Mouse (Mus musculus) embryonic facial prominence, embryonic 11.5 days (tissue): ENCODE results near the gene Lonp2. TPM values are rescaled to one million over a fixed set of nuclear protein-coding genes. Genes with fewer than 3 reads are reported as not detected.

Experiments
- ATAC-seq: fragments of 200-750 bp; cut with Nextera tagmentation; replicated peaks from 2 replicates; pipeline ENCODE4 v1.8.0; 2017; ENCODE audit warnings: low read depth; ENCODE audit not compliant: insufficient number of reproducible peaks, low FRiP score, low TSS enrichment
- DNase-seq: peaks from one replicate; pipeline ENCODE4 v3.0.0-alpha.2; 2015; ENCODE audit warnings: low spot score
- H3K27ac ChIP-seq: fragments of 300-500 bp; sonication (generic); replicated peaks from 2 replicates; pipeline ENCODE4 v1.5.1; 2014; ENCODE audit warnings: mild to moderate bottlenecking, low read depth, low read length, control low read depth
- H3K27me3 ChIP-seq: fragments of 300-500 bp; sonication (generic); 2 replicates; pipeline ENCODE4 v1.6.1; 2014; ENCODE audit warnings: mild to moderate bottlenecking, low read length, moderate library complexity, mixed read lengths; ENCODE audit not compliant: control insufficient read depth, insufficient read depth
- H3K36me3 ChIP-seq: fragments of 300-500 bp; sonication (generic); replicated peaks from 2 replicates; pipeline ENCODE4 v1.6.1; 2014; ENCODE audit warnings: low read depth, mild to moderate bottlenecking, low read length, moderate library complexity, mixed read lengths; ENCODE audit not compliant: control insufficient read depth, insufficient read depth
- H3K4me1 ChIP-seq: fragments of 300-500 bp; sonication (generic); 2 replicates; pipeline ENCODE4 v1.6.1; 2014; ENCODE audit warnings: low read length, mixed read lengths; ENCODE audit not compliant: control insufficient read depth, insufficient read depth
- H3K4me2 ChIP-seq: fragments of 300-500 bp; sonication (generic); 2 replicates; pipeline ENCODE4 v1.6.1; 2014; ENCODE audit warnings: low read depth, mild to moderate bottlenecking, control low read depth, low read length, moderate library complexity
- H3K4me3 ChIP-seq: fragments of 300-500 bp; sonication (generic); 2 replicates; pipeline ENCODE4 v1.5.1; 2014; ENCODE audit warnings: low read depth, low read length, control low read depth
- H3K9ac ChIP-seq: fragments of 300-500 bp; sonication (generic); replicated peaks from 2 replicates; pipeline ENCODE4 v1.6.1; 2014; ENCODE audit warnings: mild to moderate bottlenecking, control low read depth, low read length
- H3K9me3 ChIP-seq: fragments of 300-500 bp; sonication (generic); replicated peaks from 2 replicates; pipeline ENCODE4 v1.6.1; 2016; ENCODE audit warnings: mild to moderate bottlenecking, low read length, inconsistent platforms, mixed read lengths; ENCODE audit not compliant: control insufficient read depth
- WGBS: fragments of 180-500 bp; shearing (Covaris S2); extraction: QIAGEN DNeasy Blood & Tissue Kit; methylation state at CpG from one replicate; pipeline ENCODE4 v1.1.7; 2014; 5-methylcytosine and 5-hydroxymethylcytosine counted together
- polyA plus RNA-seq: library from polyadenylated mRNA; unstranded; fragments of >200 nt; fragmentation: Nextera tagmentation; extraction: Ambion mirVana; gene quantifications from 2 replicates; pipeline ENCODE4 v1.2.1, GENCODE M21; 2014

Lonp2 gene
- polyA plus RNA-seq, result 67.0 and 67.3 TPM in 2 replicates

GRCm38 (mm10) chr8:86623911-86624731 is at the start of gene Lonp2:
Lonp2 (plus strand) TSS chr8:86624043.
- WGBS, result under 1% methylated on average over 59 of the region's 62 CpGs
- peak within 1 kb of the TSS; percentile 81 for H3K4me2 ChIP-seq
- no peaks in the 10 kb centered on the region for H3K9me3 ChIP-seq
- no peak within 1 kb of the TSS; the same call in 1 of the 2 replicates for H3K27ac ChIP-seq
- H3K9ac ChIP-seq, result peak within 1 kb of the TSS; percentile 67
- H3K27me3 ChIP-seq, result no peaks in the 10 kb centered on the region
- peak; percentile 97 for DNase-seq
- H3K4me1 ChIP-seq, result peaks cover 3% of the 10 kb centered on the region; the same call in 1 of the 2 replicates
- peak; percentile 98 for ATAC-seq
- no peaks in the 10 kb centered on the region for H3K36me3 ChIP-seq
- peak within 1 kb of the TSS; percentile 87 for H3K4me3 ChIP-seq

- 77% methylated on average over 8 of the region's 8 CpGs for whole genome bisulfite sequencing
- no peak for DNase-seq
- no peak overlapping the region for H3K27ac ChIP-seq
Observed at GRCm38 (mm10) chr8:86577547-86577946, 46.3 kb upstream of the Lonp2 start.

GRCm38 (mm10) chr8:86578076-86578475 is 45.8 kb upstream of the Lonp2 start:
- no peaks in the 10 kb centered on the region for H3K9me3 ChIP-seq
- DNase-seq, result no peak
- WGBS, result 37% methylated on average over 9 of the region's 9 CpGs
- H3K9ac ChIP-seq, result no peak overlapping the region
- H3K36me3 ChIP-seq, result no peaks in the 10 kb centered on the region
- H3K27ac ChIP-seq, result no peak overlapping the region
- ATAC-seq, result no peak
- H3K27me3 ChIP-seq, result no peaks in the 10 kb centered on the region
- no peak overlapping the region for H3K4me2 ChIP-seq
- no peak overlapping the region for H3K4me3 ChIP-seq
- H3K4me1 ChIP-seq, result no peaks in the 10 kb centered on the region

More at GRCm38 (mm10) chr8:86577547-86577946, 46.3 kb upstream of the Lonp2 start:
- no peak for ATAC-seq
- H3K4me2 ChIP-seq, result no peak overlapping the region
- H3K36me3 ChIP-seq, result no peaks in the 10 kb centered on the region
- H3K9ac ChIP-seq, result no peak overlapping the region
- H3K9me3 ChIP-seq, result no peaks in the 10 kb centered on the region
- H3K27me3 ChIP-seq, result no peaks in the 10 kb centered on the region
- H3K4me1 ChIP-seq, result no peaks in the 10 kb centered on the region
- no peak overlapping the region for H3K4me3 ChIP-seq

- Histone ChIP-seq H3K4me2 (no peak overlapping the region), H3K36me3 (no peaks in the 10 kb centered on the region), H3K4me3 (no peak overlapping the region), H3K9me3 (no peaks in the 10 kb centered on the region), H3K4me1 (no peaks in the 10 kb centered on the region), H3K27me3 (no peaks in the 10 kb centered on the region), H3K27ac (no peak overlapping the region), H3K9ac (no peak overlapping the region)
- 79% methylated on average over 8 of the region's 8 CpGs for WGBS
- DNase-seq (no peak), ATAC-seq (no peak)
Observed at GRCm38 (mm10) chr8:86578693-86579092, 45.1 kb upstream of the Lonp2 start.

GRCm38 (mm10) chr8:86580458-86580857 is 43.4 kb upstream of the Lonp2 start, which contains the start of gene Abcc12:
Abcc12 (minus strand) TSS chr8:86580686.
- ATAC-seq, result no peak
- H3K27me3 ChIP-seq, result no peaks in the 10 kb centered on the region
- no peak within 1 kb of the TSS for H3K27ac ChIP-seq

GRCm38 (mm10) chr8:86581921-86582331 is 41.9 kb upstream of the Lonp2 start:
- ATAC-seq (no peak), DNase-seq (no peak)
- Histone ChIP-seq H3K9ac (no peak overlapping the region), H3K4me2 (no peak overlapping the region), H3K27ac (no peak overlapping the region), H3K36me3 (no peaks in the 10 kb centered on the region), H3K4me1 (no peaks in the 10 kb centered on the region), H3K27me3 (no peaks in the 10 kb centered on the region), H3K9me3 (no peaks in the 10 kb centered on the region), H3K4me3 (no peak overlapping the region)
- WGBS, result 78% methylated on average over 4 of the region's 4 CpGs

More at GRCm38 (mm10) chr8:86580458-86580857, 43.4 kb upstream of the Lonp2 start, which contains the start of gene Abcc12:
- Histone ChIP-seq H3K4me2 (no peak within 1 kb of the TSS), H3K4me1 (no peaks in the 10 kb centered on the region), H3K4me3 (no peak within 1 kb of the TSS), H3K9ac (no peak within 1 kb of the TSS), H3K36me3 (no peaks in the 10 kb centered on the region), H3K9me3 (no peaks in the 10 kb centered on the region)
- DNase-seq, result no peak

- peak overlapping the region; percentile 31 for H3K4me3 ChIP-seq
- no peaks in the 10 kb centered on the region for H3K36me3 ChIP-seq
- DNase-seq, result peak; percentile 91
- no peaks in the 10 kb centered on the region for H3K9me3 ChIP-seq
- peak overlapping the region; percentile 59 for H3K4me2 ChIP-seq
- H3K27ac ChIP-seq, result no peak overlapping the region
- 5% methylated on average over 11 of the region's 11 CpGs for whole genome bisulfite sequencing
- H3K9ac ChIP-seq, result peak overlapping the region; percentile 41; the same call in 1 of the 2 replicates
- no peak for ATAC-seq
- no peaks in the 10 kb centered on the region for H3K4me1 ChIP-seq
- H3K27me3 ChIP-seq, result no peaks in the 10 kb centered on the region
Observed at GRCm38 (mm10) chr8:86585118-86585517, 38.7 kb upstream of the Lonp2 start.

- H3K9ac ChIP-seq, result peak overlapping the region; percentile 41
- peak; percentile 90 for DNase-seq
Observed at GRCm38 (mm10) chr8:86585532-86585931, 38.3 kb upstream of the Lonp2 start.

More at GRCm38 (mm10) chr8:86585532-86585931, 38.3 kb upstream of the Lonp2 start:
- H3K36me3 ChIP-seq, result no peaks in the 10 kb centered on the region
- peak overlapping the region; percentile 31 for H3K4me3 ChIP-seq
- no peaks in the 10 kb centered on the region for H3K27me3 ChIP-seq
- no peaks in the 10 kb centered on the region for H3K4me1 ChIP-seq
- ATAC-seq, result 0 out of 2 replicates have a peak, but pooled peaks have one; percentile 24
- H3K4me2 ChIP-seq, result peak overlapping the region; percentile 59
- no peaks in the 10 kb centered on the region for H3K9me3 ChIP-seq
- WGBS, result 2% methylated on average over 16 of the region's 16 CpGs
- H3K27ac ChIP-seq, result no peak overlapping the region
